Mouse (Mus musculus): ENCODE measurements around the gene Gm28551. TPM values are rescaled to one million over a fixed set of nuclear protein-coding genes. Genes with fewer than 3 reads are reported as not detected.
A peak's percentile ranks its signal among the peaks of the same experiment; 100 is the strongest.
"Not testable (repeated sequence)": the region's sequence is repeated elsewhere in the genome, so short reads cannot be mapped to it uniquely, and the experiment has no call there.

Gm28551 gene
- not detected in 2 replicates for polyA plus RNA-seq (2012; rRNA removed)

- peak; percentile 45 for DNase-seq (ENCODE audit: low read depth)
These were observed at the start of gene Gm28551, which contains the start of the genes Asdurf and Asnsd1 for GRCm38 (mm10) chr1:53352327-53353261. Gene Gm28551, minus strand, starts transcription at chr1:53352667. Gene Asdurf, minus strand, starts transcription at chr1:53352619. Gene Asnsd1, minus strand, starts transcription at chr1:53352752.

GRCm38 (mm10) chr1:53393936-53394760, 41.7 kb upstream of the Gm28551 start:
- DNase-seq (ENCODE audit: low read depth) = not testable (repeated sequence)

GRCm38 (mm10) chr1:53388762-53389161, 36.3 kb upstream of the Gm28551 start:
- DNase-seq (ENCODE audit: low read depth) = no peak

GRCm38 (mm10) chr1:53384085-53384688, 31.7 kb upstream of the Gm28551 start:
- DNase-seq (ENCODE audit: low read depth) = no peak

GRCm38 (mm10) chr1:53377731-53378130, 25.3 kb upstream of the Gm28551 start:
- DNase-seq (ENCODE audit: low read depth) = no peak

- not testable (repeated sequence) for DNase-seq (ENCODE audit: low read depth)
These were observed 23.5 kb upstream of the Gm28551 start for GRCm38 (mm10) chr1:53375965-53376364.

- no peak for DNase-seq (ENCODE audit: low read depth)
These were observed 6.5 kb upstream of the Gm28551 start for GRCm38 (mm10) chr1:53358988-53359387.

GRCm38 (mm10) chr1:53341071-53341470, 11.4 kb downstream of the Gm28551 start:
- DNase-seq (ENCODE audit: low read depth) = no peak

GRCm38 (mm10) chr1:53337403-53337802, 15.1 kb downstream of the Gm28551 start:
- DNase-seq (ENCODE audit: low read depth) = not testable (repeated sequence)

- no peak for DNase-seq (ENCODE audit: low read depth)
These were observed 17.0 kb downstream of the Gm28551 start for GRCm38 (mm10) chr1:53335465-53335864.

GRCm38 (mm10) chr1:53333527-53333926, 18.9 kb downstream of the Gm28551 start:
- DNase-seq (ENCODE audit: low read depth) = not testable (repeated sequence)

GRCm38 (mm10) chr1:53324827-53325494, 27.5 kb downstream of the Gm28551 start:
- DNase-seq (ENCODE audit: low read depth) = no peak

GRCm38 (mm10) chr1:53324277-53324676, 28.2 kb downstream of the Gm28551 start:
- DNase-seq (ENCODE audit: low read depth) = no peak

GRCm38 (mm10) chr1:53323254-53323653, 29.2 kb downstream of the Gm28551 start:
- no peak for DNase-seq (ENCODE audit: low read depth)

GRCm38 (mm10) chr1:53321662-53322344, 30.7 kb downstream of the Gm28551 start:
- DNase-seq (ENCODE audit: low read depth) = no peak

- DNase-seq (ENCODE audit: low read depth) = peak; percentile 36
These were observed 39.2 kb downstream of the Gm28551 start, which contains the start of gene Osgepl1 for GRCm38 (mm10) chr1:53312989-53313967. Gene Osgepl1, plus strand, starts transcription at chr1:53313624.

GRCm38 (mm10) chr1:53300506-53300905, 52.0 kb downstream of the Gm28551 start:
- no peak for DNase-seq (ENCODE audit: low read depth)

- DNase-seq (ENCODE audit: low read depth) = peak; percentile 50
These were observed 55.7 kb downstream of the Gm28551 start, which contains the start of the genes Pms1, Ormdl1 and Gm28778 for GRCm38 (mm10) chr1:53296581-53297383. Gene Pms1, minus strand, starts transcription at chr1:53297018. Gene Ormdl1, plus strand, starts transcription at chr1:53297095. Gene Gm28778, plus strand, starts transcription at chr1:53297111.

Data from gonadal fat pad, adult 2 months (tissue).